9 mouse cellular contexts compared by ENCODE assay signal in the genomic region with DNA sequence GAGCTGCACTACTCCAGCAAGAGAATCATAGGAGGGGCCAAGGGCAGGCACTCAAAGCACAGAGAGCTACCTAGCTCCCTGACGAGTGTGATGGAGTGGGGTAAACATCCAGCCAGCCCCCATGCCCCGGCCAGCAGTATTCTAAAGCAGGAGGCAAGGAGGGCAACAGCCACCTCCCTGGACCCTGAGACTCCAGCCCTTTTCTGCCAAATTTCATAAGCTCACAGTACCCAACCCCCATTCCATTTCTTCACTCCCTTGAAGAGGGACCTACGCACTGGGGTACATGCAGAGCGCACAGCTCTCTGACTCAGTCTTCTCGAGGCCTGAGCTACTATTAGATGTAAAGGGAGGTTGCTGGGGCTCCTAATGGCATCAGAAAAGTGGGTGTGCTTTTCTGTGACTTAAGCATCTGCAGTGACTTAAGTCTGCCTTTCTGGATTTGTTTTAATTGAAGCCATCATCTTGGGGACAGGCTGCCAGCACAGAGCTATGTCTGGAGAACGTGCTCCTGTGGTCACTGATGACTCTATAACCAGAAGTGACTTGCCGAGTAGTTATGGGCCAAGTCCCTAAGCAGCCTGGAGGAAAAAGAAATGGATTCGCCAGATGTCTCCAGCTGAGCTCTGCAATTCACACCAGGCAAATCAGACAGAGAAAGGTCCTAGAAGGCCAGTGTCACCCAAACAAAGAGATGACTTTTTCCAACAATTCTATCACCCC. TPM values are rescaled to one million over a fixed set of nuclear protein-coding genes. Genes with fewer than 3 reads are reported as not detected.
DNase-seq lines count a peak whose midpoint lies in the region; ATAC-seq and TF ChIP-seq lines count a peak whose summit lies in the region.
"Had no signal": no experiment of that assay in that cellular context is flagged by ENCODE, and none has a peak within 500 bp of the region (broad histone marks: within the 10 kb centered on the region; RNA-seq: fewer than 3 reads in every experiment).

No protein-coding gene starts in this region.

- DNase-seq in lung, adult 18-20 months = no peak
- no peak for DNase-seq in forebrain, postnatal 0 days
- DNase-seq in T-cell, adult 2 months (ENCODE audit: low spot score) = no peak

- H3K4me3 ChIP-seq in lung, embryonic 15.5 days = no peak overlapping the region
- no peak overlapping the region for H3K4me3 ChIP-seq in forebrain, postnatal 0 days (ENCODE audit: low read depth, low read length)
- H3K4me3 ChIP-seq in hindbrain, embryonic 16.5 days (ENCODE audit: low read length) = no peak overlapping the region
- H3K4me3 ChIP-seq in small intestine, adult 2 months (ENCODE audit: low read depth, low read length) = no peak overlapping the region
- no peak overlapping the region for H3K4me3 ChIP-seq in liver, embryonic 12.5 days

- H3K27me3 ChIP-seq in lung, embryonic 15.5 days = no peaks in the 10 kb centered on the region
- H3K27me3 ChIP-seq in forebrain, postnatal 0 days (ENCODE audit: insufficient read depth, low read length) = no peaks in the 10 kb centered on the region
- no peaks in the 10 kb centered on the region for H3K27me3 ChIP-seq in hindbrain, embryonic 16.5 days (replicated peaks; ENCODE audit: control insufficient read depth, insufficient read depth, low read length)
- no peaks in the 10 kb centered on the region for H3K27me3 ChIP-seq in small intestine, adult 2 months (ENCODE audit: control insufficient read depth, insufficient read depth, low read length)
- H3K27me3 ChIP-seq in liver, embryonic 12.5 days (replicated peaks) = peaks cover 22% of the 10 kb centered on the region

- peak; percentile 61 for ATAC-seq in lung, embryonic 15.5 days (ENCODE audit: borderline replicate concordance, extremely low read depth, low FRiP score, low TSS enrichment)
- no peak for ATAC-seq in forebrain, postnatal 0 days
- ATAC-seq in hindbrain, embryonic 16.5 days = no peak
- no peak for ATAC-seq in inflammation-experienced regulatory T-cells, adult 6 months
- ATAC-seq in liver, embryonic 12.5 days = no peak

- H3K36me3 ChIP-seq in lung, embryonic 15.5 days = no peaks in the 10 kb centered on the region
- no peaks in the 10 kb centered on the region for H3K36me3 ChIP-seq in forebrain, postnatal 0 days (ENCODE audit: insufficient read depth)
- no peaks in the 10 kb centered on the region for H3K36me3 ChIP-seq in hindbrain, embryonic 16.5 days (ENCODE audit: control insufficient read depth, insufficient read depth, low read length)
- H3K36me3 ChIP-seq in small intestine, adult 2 months (ENCODE audit: control insufficient read depth, insufficient read depth, low read length) = no peaks in the 10 kb centered on the region
- no peaks in the 10 kb centered on the region for H3K36me3 ChIP-seq in liver, embryonic 12.5 days

- 38% methylated on average over 8 of the region's 8 CpGs for WGBS in lung, embryonic 15.5 days
- WGBS in forebrain, postnatal 0 days = 67% methylated on average over 8 of the region's 8 CpGs
- 59% methylated on average over 8 of the region's 8 CpGs for WGBS in hindbrain, embryonic 16.5 days
- 67% methylated on average over 8 of the region's 8 CpGs for WGBS in small intestine, adult 2 months
- WGBS in liver, embryonic 12.5 days (ENCODE audit: insufficient replicate concordance) = 58% methylated on average over 8 of the region's 8 CpGs

- H3K9ac ChIP-seq in lung, embryonic 15.5 days = no peak overlapping the region
- no peak overlapping the region; the same call in 1 of the 2 replicates for H3K9ac ChIP-seq in forebrain, postnatal 0 days
- no peak overlapping the region; the same call in 1 of the 2 replicates for H3K9ac ChIP-seq in hindbrain, embryonic 16.5 days (ENCODE audit: low read depth, low read length)
- no peak overlapping the region for H3K9ac ChIP-seq in liver, embryonic 12.5 days

- no peak for TF ChIP-seq POLR2A in small intestine, adult 2 months (IDR thresholded peaks at IDR 0.05; ENCODE audit: low read depth, low read length)

- H3K27ac ChIP-seq in lung, embryonic 15.5 days = peak overlapping the region; percentile 91
- peak overlapping the region; percentile 66; the same call in 1 of the 2 replicates for H3K27ac ChIP-seq in forebrain, postnatal 0 days (ENCODE audit: low read depth, low read length)
- peak overlapping the region; percentile 79 for H3K27ac ChIP-seq in hindbrain, embryonic 16.5 days (ENCODE audit: low read depth, low read length)
- peak overlapping the region; percentile 9; the same call in 1 of the 2 replicates for H3K27ac ChIP-seq in small intestine, adult 2 months (ENCODE audit: insufficient read depth, low read depth, low read length)
- no peak overlapping the region for H3K27ac ChIP-seq in liver, embryonic 12.5 days

- no peak for TF ChIP-seq CTCF in forebrain, postnatal 0 days (IDR thresholded peaks at IDR 0.05; ENCODE audit: low read depth)
- TF ChIP-seq CTCF in small intestine, adult 2 months (IDR thresholded peaks at IDR 0.05; ENCODE audit: extremely low read depth, insufficient read length, insufficient replicate concordance, low read depth, low read length) = no peak

- H3K4me2 ChIP-seq in lung, embryonic 15.5 days = peak overlapping the region; percentile 7; the same call in 1 of the 2 replicates
- no peak overlapping the region for H3K4me2 ChIP-seq in forebrain, postnatal 0 days (ENCODE audit: low read depth)
- no peak overlapping the region for H3K4me2 ChIP-seq in hindbrain, embryonic 16.5 days (ENCODE audit: low read length)
- H3K4me2 ChIP-seq in liver, embryonic 12.5 days = no peak overlapping the region

- peaks cover 55% of the 10 kb centered on the region for H3K4me1 ChIP-seq in lung, embryonic 15.5 days
- H3K4me1 ChIP-seq in forebrain, postnatal 0 days (ENCODE audit: insufficient read depth) = peaks cover 10% of the 10 kb centered on the region
- H3K4me1 ChIP-seq in hindbrain, embryonic 16.5 days (ENCODE audit: control insufficient read depth, insufficient read depth, low read depth, low read length) = peaks cover 28% of the 10 kb centered on the region
- H3K4me1 ChIP-seq in small intestine, adult 2 months (ENCODE audit: control insufficient read depth, insufficient read depth, insufficient read length, low read length) = peaks cover 15% of the 10 kb centered on the region
- peaks cover 60% of the 10 kb centered on the region for H3K4me1 ChIP-seq in liver, embryonic 12.5 days

- no peaks in the 10 kb centered on the region for H3K9me3 ChIP-seq in lung, embryonic 15.5 days
- no peaks in the 10 kb centered on the region for H3K9me3 ChIP-seq in forebrain, postnatal 0 days (ENCODE audit: low read length)
- no peaks in the 10 kb centered on the region for H3K9me3 ChIP-seq in hindbrain, embryonic 16.5 days (ENCODE audit: control insufficient read depth, low read length)
- no peaks in the 10 kb centered on the region for H3K9me3 ChIP-seq in liver, embryonic 12.5 days (replicated peaks)
- H3K9me3 ChIP-seq: megakaryocyte, embryonic 14.5 days had no signal

RNA-seq across cellular contexts. Expression of a gene that starts 26.0 kb away (rescaled TPM):
- 34.5 and 34.9 TPM in 2 replicates for polyA plus RNA-seq in lung, embryonic 15.5 days (2015; fragmentation: Nextera tagmentation; extraction: Ambion mirVana)
- 11.2 and 14.2 TPM in 2 replicates for total RNA-seq in forebrain, postnatal 0 days (2014; rRNA removed)
- 7.3 and 8.6 TPM in 2 replicates for polyA plus RNA-seq in forebrain, postnatal 0 days (2015; fragmentation: Nextera tagmentation; extraction: Ambion mirVana)
- 7.4 and 9.7 TPM in 2 replicates for polyA plus RNA-seq in hindbrain, embryonic 16.5 days (2015; fragmentation: Nextera tagmentation; extraction: Ambion mirVana)
- polyA plus RNA-seq in small intestine, adult 2 months (2012; rRNA removed) = 4.2 and 8.2 TPM in 2 replicates
- polyA plus RNA-seq in inflammation-experienced regulatory T-cells, adult 6 months (2017; shearing (Covaris generic)) = 10 to 100 TPM in 1 of 3 experiments, 1 to 10 TPM in 2; 5.5 to 13.4 (median 9.2) TPM
- polyA plus RNA-seq in liver, embryonic 12.5 days (2016; fragmentation: Nextera tagmentation; extraction: Ambion mirVana) = 7.4 and 8.6 TPM in 2 replicates

RNA-seq across cellular contexts. Expression of a gene that starts 48.4 kb away (rescaled TPM):
- polyA plus RNA-seq in lung, embryonic 15.5 days (2015; fragmentation: Nextera tagmentation; extraction: Ambion mirVana) = 382 and 427 TPM in 2 replicates
- total RNA-seq in forebrain, postnatal 0 days (2014; rRNA removed) = 203 and 234 TPM in 2 replicates
- polyA plus RNA-seq in forebrain, postnatal 0 days (2015; fragmentation: Nextera tagmentation; extraction: Ambion mirVana) = 269 and 312 TPM in 2 replicates
- polyA plus RNA-seq in hindbrain, embryonic 16.5 days (2015; fragmentation: Nextera tagmentation; extraction: Ambion mirVana) = 346 and 350 TPM in 2 replicates
- 672 and 1,662 TPM in 2 replicates for polyA plus RNA-seq in small intestine, adult 2 months (2012; rRNA removed)
- polyA plus RNA-seq in inflammation-experienced regulatory T-cells, adult 6 months (2017; shearing (Covaris generic)) = 1,000 to 10,000 TPM; 1,026 to 1,183 (median 1,027) TPM
- polyA plus RNA-seq in liver, embryonic 12.5 days (2016; fragmentation: Nextera tagmentation; extraction: Ambion mirVana) = 199 and 201 TPM in 2 replicates

RNA-seq across cellular contexts. Expression of a gene that starts 48.6 kb away (rescaled TPM):
- 0.05 and 0.35 TPM in 2 replicates for polyA plus RNA-seq in lung, embryonic 15.5 days (2015; fragmentation: Nextera tagmentation; extraction: Ambion mirVana)
- total RNA-seq in forebrain, postnatal 0 days (2014; rRNA removed) = 0.52 and 1.5 TPM in 2 replicates
- polyA plus RNA-seq in forebrain, postnatal 0 days (2015; fragmentation: Nextera tagmentation; extraction: Ambion mirVana) = 0.58 and 0.85 TPM in 2 replicates
- polyA plus RNA-seq in hindbrain, embryonic 16.5 days (2015; fragmentation: Nextera tagmentation; extraction: Ambion mirVana) = 0.85 and 1.2 TPM in 2 replicates
- not detected in 2 replicates for polyA plus RNA-seq in small intestine, adult 2 months (2012; rRNA removed)
- polyA plus RNA-seq in inflammation-experienced regulatory T-cells, adult 6 months (2017; shearing (Covaris generic)) = under 1 TPM in 2 of 3 experiments, not detected in 1; 0.29 to 0.48 TPM
- polyA plus RNA-seq in liver, embryonic 12.5 days (2016; fragmentation: Nextera tagmentation; extraction: Ambion mirVana) = 0.06 TPM in 2 replicates

RNA-seq across cellular contexts. Expression of a gene that starts 49.4 kb away (rescaled TPM):
- polyA plus RNA-seq in lung, embryonic 15.5 days (2015; fragmentation: Nextera tagmentation; extraction: Ambion mirVana) = 55.1 and 55.3 TPM in 2 replicates
- 110 and 116 TPM in 2 replicates for total RNA-seq in forebrain, postnatal 0 days (2014; rRNA removed)
- 69.1 and 89.7 TPM in 2 replicates for polyA plus RNA-seq in forebrain, postnatal 0 days (2015; fragmentation: Nextera tagmentation; extraction: Ambion mirVana)
- polyA plus RNA-seq in hindbrain, embryonic 16.5 days (2015; fragmentation: Nextera tagmentation; extraction: Ambion mirVana) = 114 and 117 TPM in 2 replicates
- polyA plus RNA-seq in small intestine, adult 2 months (2012; rRNA removed) = 14.4 and 20.8 TPM in 2 replicates
- 10 to 100 TPM in 2 of 3 experiments, 1 to 10 TPM in 1; 1.6 to 14.9 (median 10.3) TPM for polyA plus RNA-seq in inflammation-experienced regulatory T-cells, adult 6 months (2017; shearing (Covaris generic))
- polyA plus RNA-seq in liver, embryonic 12.5 days (2016; fragmentation: Nextera tagmentation; extraction: Ambion mirVana) = 13.8 and 15.5 TPM in 2 replicates
